Mouse (Mus musculus) duodenum, adult 2 months (tissue): ENCODE data around the gene 1700080E11Rik. TPM values are rescaled to one million over a fixed set of nuclear protein-coding genes. Genes with fewer than 3 reads are reported as not detected.

Experiments used
- polyA plus RNA-seq: library from polyadenylated mRNA; depleted of rRNA; stranded (reverse); fragments of >200 nt; gene quantifications from 2 replicates; pipeline ENCODE4 v1.2.3, GENCODE M21; 2012; ENCODE audit warnings: low replicate concordance; rRNA removed

Gene 1700080E11Rik
- polyA plus RNA-seq, result not detected in 2 replicates

DNA sequence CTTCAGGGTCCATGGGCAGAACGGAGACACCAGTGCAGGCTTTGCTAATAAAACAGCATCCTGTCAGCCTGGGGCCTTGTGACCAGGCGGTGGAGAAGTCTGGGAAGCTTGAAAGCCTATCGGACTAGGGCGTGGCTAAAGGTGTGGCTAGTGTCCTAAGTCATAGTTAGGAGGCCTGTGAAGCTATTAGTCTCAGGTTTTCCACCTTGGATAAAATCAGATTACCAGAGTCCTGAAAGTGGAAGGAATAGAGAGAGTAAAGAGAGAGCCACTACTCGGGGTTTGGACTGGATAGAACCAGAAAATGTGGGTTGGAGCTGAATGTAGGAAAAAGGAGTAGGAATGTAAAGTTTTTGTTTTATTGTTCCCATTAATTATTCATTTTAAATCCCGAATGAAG lies at the start of gene 1700080E11Rik:
Gene 1700080E11Rik (minus strand): TSS at position 101 of the 400 bp plus-strand sequence.

DNA sequence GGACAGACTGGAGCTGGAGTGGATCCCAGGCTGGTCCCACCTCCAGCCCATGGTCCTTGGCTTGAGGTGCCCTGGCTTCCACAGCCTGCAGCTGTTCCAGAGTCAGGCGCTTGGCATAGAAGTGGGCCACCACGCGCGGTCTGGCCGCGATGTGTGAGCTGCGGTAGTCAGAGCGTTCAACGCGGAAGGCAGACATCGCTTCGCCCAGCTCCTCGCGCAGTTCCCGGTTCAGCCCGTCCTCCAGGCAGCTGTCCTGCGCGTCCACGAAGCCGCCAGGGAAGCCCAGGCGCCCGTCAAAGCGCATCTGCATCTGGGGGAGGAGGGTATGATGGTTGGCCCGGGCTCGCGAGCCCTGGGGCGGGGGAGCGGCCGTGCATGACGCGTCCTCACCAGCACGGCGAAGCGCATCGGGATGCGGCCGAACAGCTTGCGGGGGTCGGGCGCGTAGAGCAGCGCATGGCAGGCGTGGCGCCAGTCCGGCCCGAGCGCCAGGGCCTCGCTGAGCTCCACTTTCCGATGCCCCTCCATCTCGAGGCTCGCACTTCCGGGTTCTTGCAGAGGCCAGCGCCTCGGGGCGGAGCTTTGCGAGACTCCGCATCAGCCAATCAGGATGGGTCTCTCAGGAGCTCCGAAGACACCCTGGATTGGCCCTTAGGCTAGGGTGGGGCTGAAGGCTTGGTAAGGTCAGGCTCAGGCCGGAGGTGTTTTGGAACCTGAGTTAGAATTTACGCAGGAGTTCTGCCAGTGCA lies 13.5 kb downstream of the 1700080E11Rik start, which contains the start of gene Nudt16:
Gene Nudt16 (minus strand): TSS at position 572 of the 749 bp plus-strand sequence.

Other genes starting within 250 kb of the 1700080E11Rik start
- gene Mrpl3, start 91.9 kb downstream of the 1700080E11Rik start, polyA plus RNA-seq, result 37.8 and 102 TPM in 2 replicates
- 21.0 and 24.3 TPM in 2 replicates for gene Nudt16, start 13.3 kb downstream of the 1700080E11Rik start, polyA plus RNA-seq